Mouse (Mus musculus) forebrain, postnatal 0 days (tissue): ENCODE measurements around the gene Pitpna. TPM values are rescaled to one million over a fixed set of nuclear protein-coding genes. Genes with fewer than 3 reads are reported as not detected.

ENCODE experiments used
- ATAC-seq: fragments of 200-750 bp; cut with Nextera tagmentation; 2 replicates; pipeline ENCODE4 v1.8.0; 2017; ENCODE audit warnings: mild to moderate bottlenecking, moderate library complexity
- DNase-seq: peaks from one replicate; pipeline ENCODE4 v3.0.0-alpha.2; 2015
- H3K27ac ChIP-seq: fragments of 300-500 bp; sonication (generic); 2 replicates; pipeline ENCODE4 v1.5.1; 2014; ENCODE audit warnings: low read depth, mild to moderate bottlenecking, antibody characterized with exemption, low read length, moderate library complexity, mixed read lengths
- H3K27me3 ChIP-seq: fragments of 300-500 bp; sonication (generic); 2 replicates; pipeline ENCODE4 v1.6.1; 2014; ENCODE audit warnings: mild to moderate bottlenecking, low read length, mixed read lengths; ENCODE audit not compliant: insufficient read depth
- H3K36me3 ChIP-seq: fragments of 300-500 bp; sonication (generic); 2 replicates; pipeline ENCODE4 v1.6.1; 2014; ENCODE audit warnings: mild to moderate bottlenecking, moderate library complexity; ENCODE audit not compliant: insufficient read depth
- H3K4me1 ChIP-seq: fragments of 300-500 bp; sonication (generic); 2 replicates; pipeline ENCODE4 v1.6.1; 2014; ENCODE audit warnings: antibody characterized with exemption; ENCODE audit not compliant: insufficient read depth
- H3K4me2 ChIP-seq: fragments of 300-500 bp; sonication (generic); 2 replicates; pipeline ENCODE4 v1.6.1; 2014; ENCODE audit warnings: low read depth, mild to moderate bottlenecking, moderate library complexity
- H3K4me3 ChIP-seq: fragments of 300-500 bp; sonication (generic); 2 replicates; pipeline ENCODE4 v1.5.1; 2014; ENCODE audit warnings: low read depth, low read length, mixed read lengths
- H3K9ac ChIP-seq: fragments of 300-500 bp; sonication (generic); 2 replicates; pipeline ENCODE4 v1.6.1; 2014; ENCODE audit warnings: mild to moderate bottlenecking
- H3K9me3 ChIP-seq: fragments of 300-500 bp; sonication (generic); 2 replicates; pipeline ENCODE4 v1.6.1; 2016; ENCODE audit warnings: low read length
- CTCF ChIP-seq: sonication (generic); IDR thresholded peaks from 2 replicates; pipeline ENCODE4 v1.5.1; 2016; ENCODE audit warnings: antibody characterized with exemption, control low read depth, low read depth
- WGBS: fragments of 180-500 bp; shearing (Covaris S2); extraction: QIAGEN DNeasy Blood & Tissue Kit; methylation state at CpG from one replicate; pipeline ENCODE4 v1.1.7; 2014; 5-methylcytosine and 5-hydroxymethylcytosine counted together
- polyA plus RNA-seq: library from polyadenylated mRNA; unstranded; fragments of >200 nt; fragmentation: Nextera tagmentation; extraction: Ambion mirVana; gene quantifications from 2 replicates; pipeline ENCODE4 v1.2.1, GENCODE M21; 2015
- total RNA-seq: library from RNA; depleted of rRNA; stranded (reverse); fragments of >200 nt; gene quantifications from 2 replicates; pipeline ENCODE4 v1.2.3, GENCODE M21; 2014

The Pitpna gene
- total and polyA plus RNA-seq, 2 experiments from 2014 or later: 95.7 to 101 TPM

GRCm38 (mm10) chr11:75658996-75659750 lies 71.3 kb downstream of the Pitpna start:
- no peaks in the 10 kb centered on the region for H3K9me3 ChIP-seq
- no peak overlapping the region for H3K4me3 ChIP-seq
- WGBS: 82% methylated on average over 14 of the region's 14 CpGs
- no peak for TF ChIP-seq CTCF
- H3K36me3 ChIP-seq: peaks cover 20% of the 10 kb centered on the region; the same call in 1 of the 2 replicates
- no peak for DNase-seq
- H3K27ac ChIP-seq: no peak overlapping the region
- H3K9ac ChIP-seq: no peak overlapping the region
- no peak for ATAC-seq
- peaks cover 6% of the 10 kb centered on the region for H3K4me1 ChIP-seq
- H3K27me3 ChIP-seq: no peaks in the 10 kb centered on the region
- no peak overlapping the region for H3K4me2 ChIP-seq

GRCm38 (mm10) chr11:75660081-75660590 lies 72.2 kb downstream of the Pitpna start:
- TF ChIP-seq CTCF: no peak
- ATAC-seq (no peak), DNase-seq (no peak)
- H3K4me3 ChIP-seq: no peak overlapping the region
- H3K27ac ChIP-seq: no peak overlapping the region
- H3K4me2 ChIP-seq: no peak overlapping the region
- H3K9me3 ChIP-seq: no peaks in the 10 kb centered on the region
- H3K4me1 ChIP-seq: no peaks in the 10 kb centered on the region; the same call in 1 of the 2 replicates
- peaks cover 21% of the 10 kb centered on the region for H3K36me3 ChIP-seq
- H3K9ac ChIP-seq: no peak overlapping the region
- 92% methylated on average over 12 of the region's 12 CpGs for WGBS
- no peaks in the 10 kb centered on the region for H3K27me3 ChIP-seq

GRCm38 (mm10) chr11:75660941-75661800 lies 73.3 kb downstream of the Pitpna start:
- Histone ChIP-seq H3K27ac (no peak overlapping the region), H3K4me2 (no peak overlapping the region), H3K27me3 (no peaks in the 10 kb centered on the region), H3K36me3 (peaks cover 30% of the 10 kb centered on the region), H3K9ac (no peak overlapping the region), H3K4me3 (no peak overlapping the region), H3K4me1 (no peaks in the 10 kb centered on the region; the same call in 1 of the 2 replicates), H3K9me3 (no peaks in the 10 kb centered on the region)
- ATAC-seq (no peak), DNase-seq (no peak)
- no peak for TF ChIP-seq CTCF
- 93% methylated on average over 21 of the region's 21 CpGs for WGBS

GRCm38 (mm10) chr11:75662131-75662530 lies 74.2 kb downstream of the Pitpna start:
- H3K27ac ChIP-seq: no peak overlapping the region
- ATAC-seq: no peak
- H3K9ac ChIP-seq: no peak overlapping the region
- H3K9me3 ChIP-seq: no peaks in the 10 kb centered on the region
- TF ChIP-seq CTCF: no peak
- WGBS: 92% methylated on average over 7 of the region's 7 CpGs
- no peaks in the 10 kb centered on the region for H3K27me3 ChIP-seq
- no peak overlapping the region for H3K4me2 ChIP-seq
- H3K4me3 ChIP-seq: no peak overlapping the region
- H3K36me3 ChIP-seq: peaks cover 38% of the 10 kb centered on the region
- no peaks in the 10 kb centered on the region for H3K4me1 ChIP-seq
- DNase-seq: no peak

GRCm38 (mm10) chr11:75666296-75666695 lies 78.4 kb downstream of the Pitpna start:
- Histone ChIP-seq H3K9ac (no peak overlapping the region), H3K27me3 (no peaks in the 10 kb centered on the region), H3K4me2 (no peak overlapping the region), H3K27ac (no peak overlapping the region), H3K9me3 (no peaks in the 10 kb centered on the region), H3K4me1 (no peaks in the 10 kb centered on the region), H3K36me3 (peaks cover 65% of the 10 kb centered on the region), H3K4me3 (no peak overlapping the region)
- no peak for TF ChIP-seq CTCF
- DNase-seq (no peak), ATAC-seq (no peak)
- WGBS: 95% methylated on average over 6 of the region's 6 CpGs

- H3K27me3 ChIP-seq: no peaks in the 10 kb centered on the region
- H3K4me2 ChIP-seq: no peak overlapping the region
- no peak overlapping the region for H3K9ac ChIP-seq
- H3K4me1 ChIP-seq: no peaks in the 10 kb centered on the region
- no peak for ATAC-seq
- WGBS: 85% methylated on average over 3 of the region's 3 CpGs
- no peak overlapping the region for H3K27ac ChIP-seq
- no peak overlapping the region for H3K4me3 ChIP-seq
- no peaks in the 10 kb centered on the region for H3K9me3 ChIP-seq
- DNase-seq: no peak
- no peak for TF ChIP-seq CTCF
- H3K36me3 ChIP-seq: peaks cover 73% of the 10 kb centered on the region
Measured at GRCm38 (mm10) chr11:75668621-75669020, 80.7 kb downstream of the Pitpna start.
